Mouse (Mus musculus): ENCODE measurements around the gene Rundc1. TPM values are rescaled to one million over a fixed set of nuclear protein-coding genes. Genes with fewer than 3 reads are reported as not detected.
A peak's percentile ranks its signal among the peaks of the same experiment; 100 is the strongest.
"Not testable (repeated sequence)": the region's sequence is repeated elsewhere in the genome, so short reads cannot be mapped to it uniquely, and the experiment has no call there.

The Rundc1 gene
- polyA plus RNA-seq, 3 experiments from 2014 or later = 6.7 to 7.2 (median 6.9) TPM

GRCm38 (mm10) chr11:101446319-101446718, 21.4 kb downstream of the Rundc1 start:
- ATAC-seq = no peak

- not testable (repeated sequence) for ATAC-seq
These were observed 22.0 kb downstream of the Rundc1 start for GRCm38 (mm10) chr11:101446860-101447259.

GRCm38 (mm10) chr11:101447786-101448185, 22.9 kb downstream of the Rundc1 start:
- ATAC-seq = no peak

GRCm38 (mm10) chr11:101448274-101448746, 23.4 kb downstream of the Rundc1 start, which contains the start of gene Ifi35:
Gene Ifi35 (plus strand): TSS chr11:101448407.
- peak; percentile 93 for ATAC-seq

GRCm38 (mm10) chr11:101448899-101449298, 24.0 kb downstream of the Rundc1 start:
- peak; percentile 12 for ATAC-seq

GRCm38 (mm10) chr11:101449596-101449995, 24.7 kb downstream of the Rundc1 start:
- not testable (repeated sequence) for ATAC-seq

- ATAC-seq = no peak
These were observed 25.5 kb downstream of the Rundc1 start for GRCm38 (mm10) chr11:101450394-101450793.

- ATAC-seq = no peak
These were observed 26.7 kb downstream of the Rundc1 start for GRCm38 (mm10) chr11:101451536-101451935.

- no peak for ATAC-seq
These were observed 27.3 kb downstream of the Rundc1 start for GRCm38 (mm10) chr11:101452093-101452774.

- no peak for ATAC-seq
These were observed 29.8 kb downstream of the Rundc1 start for GRCm38 (mm10) chr11:101454702-101455101.

- ATAC-seq = no peak
These were observed 30.7 kb downstream of the Rundc1 start for GRCm38 (mm10) chr11:101455627-101456026.

- ATAC-seq = no peak
These were observed 32.7 kb downstream of the Rundc1 start for GRCm38 (mm10) chr11:101457631-101458030.

GRCm38 (mm10) chr11:101458217-101458616, 33.3 kb downstream of the Rundc1 start:
- ATAC-seq = no peak

GRCm38 (mm10) chr11:101459716-101460115, 34.8 kb downstream of the Rundc1 start:
- ATAC-seq = no peak

GRCm38 (mm10) chr11:101460321-101460720, 35.4 kb downstream of the Rundc1 start:
- no peak for ATAC-seq

- ATAC-seq = no peak
These were observed 37.3 kb downstream of the Rundc1 start for GRCm38 (mm10) chr11:101462141-101462540.

GRCm38 (mm10) chr11:101462583-101463440, 37.9 kb downstream of the Rundc1 start:
- ATAC-seq = no peak

GRCm38 (mm10) chr11:101464211-101465100, 39.6 kb downstream of the Rundc1 start, which contains the start of gene Rnd2:
Gene Rnd2 (plus strand): TSS chr11:101464999.
- ATAC-seq = no peak

GRCm38 (mm10) chr11:101465101-101465868, 40.4 kb downstream of the Rundc1 start:
- peak; percentile 19 for ATAC-seq

GRCm38 (mm10) chr11:101465869-101466551, 41.1 kb downstream of the Rundc1 start, which contains the start of gene Vat1:
Gene Vat1 (minus strand): TSS chr11:101466230.
- peak; percentile 34 for ATAC-seq

GRCm38 (mm10) chr11:101466552-101466950, 41.7 kb downstream of the Rundc1 start:
- not testable (repeated sequence) for ATAC-seq
